Mouse (Mus musculus) hindbrain, embryonic 11.5 days (tissue): ENCODE results near the gene Dennd2c. TPM values are rescaled to one million over a fixed set of nuclear protein-coding genes. Genes with fewer than 3 reads are reported as not detected.
A peak's percentile ranks its signal among the peaks of the same experiment; 100 is the strongest.

Source experiments
- ATAC-seq: fragments of 200-750 bp; cut with Nextera tagmentation; 2 replicates; pipeline ENCODE4 v1.8.0; 2017; ENCODE audit warnings: mild to moderate bottlenecking, moderate TSS enrichment, moderate library complexity; ENCODE audit not compliant: low FRiP score
- DNase-seq: peaks from one replicate; pipeline ENCODE4 v3.0.0-alpha.2; 2015; ENCODE audit warnings: low spot score
- H3K27ac ChIP-seq: fragments of 300-500 bp; sonication (generic); 2 replicates; pipeline ENCODE4 v1.5.1; 2014; ENCODE audit warnings: mild to moderate bottlenecking, low read depth, low read length
- H3K27me3 ChIP-seq: fragments of 300-500 bp; sonication (generic); 2 replicates; pipeline ENCODE4 v1.6.1; 2014; ENCODE audit warnings: mild to moderate bottlenecking, low read length, moderate library complexity, mixed read lengths; ENCODE audit not compliant: control insufficient read depth, insufficient read depth
- H3K36me3 ChIP-seq: fragments of 300-500 bp; sonication (generic); 2 replicates; pipeline ENCODE4 v1.6.1; 2014; ENCODE audit warnings: mild to moderate bottlenecking, low read length, moderate library complexity, mixed read lengths; ENCODE audit not compliant: control insufficient read depth, insufficient read depth
- H3K4me1 ChIP-seq: fragments of 300-500 bp; sonication (generic); replicated peaks from 2 replicates; pipeline ENCODE4 v1.6.1; 2014; ENCODE audit warnings: low read length, mixed read lengths; ENCODE audit not compliant: control insufficient read depth, insufficient read depth
- H3K4me2 ChIP-seq: fragments of 300-500 bp; sonication (generic); replicated peaks from 2 replicates; pipeline ENCODE4 v1.6.1; 2014; ENCODE audit warnings: mild to moderate bottlenecking, low read depth, low read length
- H3K4me3 ChIP-seq: fragments of 300-500 bp; sonication (generic); 2 replicates; pipeline ENCODE4 v1.5.1; 2014; ENCODE audit warnings: low read depth, low read length
- H3K9ac ChIP-seq: fragments of 300-500 bp; sonication (generic); 2 replicates; pipeline ENCODE4 v1.6.1; 2014; ENCODE audit warnings: low read depth, low read length
- H3K9me3 ChIP-seq: fragments of 300-500 bp; sonication (generic); 2 replicates; pipeline ENCODE4 v1.6.1; 2016; ENCODE audit warnings: low read length; ENCODE audit not compliant: control insufficient read depth
- WGBS: fragments of 180-500 bp; shearing (Covaris S2); extraction: QIAGEN DNeasy Blood & Tissue Kit; methylation state at CpG from one replicate; pipeline ENCODE4 v1.1.7; 2014; 5-methylcytosine and 5-hydroxymethylcytosine counted together
- polyA plus RNA-seq: library from polyadenylated mRNA; unstranded; fragments of >200 nt; fragmentation: Nextera tagmentation; extraction: Ambion mirVana; gene quantifications from 2 replicates; pipeline ENCODE4 v1.2.1, GENCODE M21; 2014

Dennd2c gene
- polyA plus RNA-seq, result 2.5 and 2.9 TPM in 2 replicates

- H3K9me3 ChIP-seq, result no peaks in the 10 kb centered on the region
- H3K36me3 ChIP-seq, result no peaks in the 10 kb centered on the region
- DNase-seq, result peak; percentile 90
- H3K27me3 ChIP-seq, result peaks cover 11% of the 10 kb centered on the region
- H3K4me2 ChIP-seq, result peak within 1 kb of the TSS; percentile 64
- peak within 1 kb of the TSS; percentile 38 for H3K4me3 ChIP-seq
- WGBS, result 1% methylated on average over 72 of the region's 72 CpGs
- H3K9ac ChIP-seq, result peak within 1 kb of the TSS; percentile 37; the same call in 1 of the 2 replicates
- peak; percentile 96 for ATAC-seq
- H3K27ac ChIP-seq, result no peak within 1 kb of the TSS
- no peaks in the 10 kb centered on the region for H3K4me1 ChIP-seq
Observed at GRCm38 (mm10) chr3:103102454-103103390, at the start of gene Dennd2c. TSS of gene Dennd2c (plus strand) at chr3:103102604.

GRCm38 (mm10) chr3:103056016-103056595, 46.3 kb upstream of the Dennd2c start:
- Histone ChIP-seq H3K4me3 (no peak overlapping the region), H3K4me1 (no peaks in the 10 kb centered on the region), H3K36me3 (peaks cover 8% of the 10 kb centered on the region), H3K27me3 (no peaks in the 10 kb centered on the region), H3K9ac (no peak overlapping the region), H3K4me2 (no peak overlapping the region), H3K9me3 (no peaks in the 10 kb centered on the region), H3K27ac (no peak overlapping the region)
- no peak for DNase-seq
- 90% methylated on average over 5 of the region's 5 CpGs for WGBS
- ATAC-seq, result no peak

GRCm38 (mm10) chr3:103057752-103058151, 44.7 kb upstream of the Dennd2c start:
- Histone ChIP-seq H3K27me3 (no peaks in the 10 kb centered on the region), H3K4me2 (peak overlapping the region; percentile 40), H3K9me3 (no peaks in the 10 kb centered on the region), H3K36me3 (peaks cover 14% of the 10 kb centered on the region), H3K27ac (peak overlapping the region; percentile 70; the same call in 1 of the 2 replicates), H3K4me1 (no peaks in the 10 kb centered on the region), H3K9ac (peak overlapping the region; percentile 45; the same call in 1 of the 2 replicates), H3K4me3 (peak overlapping the region; percentile 71)
- ATAC-seq, result peak; percentile 82
- DNase-seq, result no peak
- whole genome bisulfite sequencing, result 2% methylated on average over 10 of the region's 10 CpGs

- peak; percentile 98 for DNase-seq
- ATAC-seq, result peak; percentile 98
- Histone ChIP-seq H3K27ac (peak within 1 kb of the TSS; percentile 84), H3K4me2 (peak within 1 kb of the TSS; percentile 57), H3K4me1 (no peaks in the 10 kb centered on the region), H3K9me3 (no peaks in the 10 kb centered on the region), H3K36me3 (peaks cover 19% of the 10 kb centered on the region), H3K4me3 (peak within 1 kb of the TSS; percentile 71), H3K27me3 (no peaks in the 10 kb centered on the region), H3K9ac (peak within 1 kb of the TSS; percentile 83)
- 3% methylated on average over 46 of the region's 46 CpGs for WGBS
Observed at GRCm38 (mm10) chr3:103058207-103059157, 43.9 kb upstream of the Dennd2c start, which contains the start of gene Nras. TSS of gene Nras (plus strand) at chr3:103058285.

GRCm38 (mm10) chr3:103066927-103067326, 35.5 kb upstream of the Dennd2c start:
- WGBS, result 95% methylated on average over 8 of the region's 8 CpGs
- DNase-seq, result no peak
- peaks cover 19% of the 10 kb centered on the region for H3K36me3 ChIP-seq

GRCm38 (mm10) chr3:103068971-103069370, 33.4 kb upstream of the Dennd2c start:
- Histone ChIP-seq H3K4me1 (no peaks in the 10 kb centered on the region), H3K4me2 (no peak overlapping the region), H3K9ac (no peak overlapping the region), H3K36me3 (0 out of 2 replicates have a peak, but pooled peaks cover 7% of the 10 kb centered on the region), H3K27ac (no peak overlapping the region), H3K9me3 (no peaks in the 10 kb centered on the region), H3K4me3 (no peak overlapping the region), H3K27me3 (no peaks in the 10 kb centered on the region)
- WGBS, result 96% methylated on average over 6 of the region's 6 CpGs
- no peak for DNase-seq
- no peak for ATAC-seq

More at GRCm38 (mm10) chr3:103066927-103067326, 35.5 kb upstream of the Dennd2c start:
- Histone ChIP-seq H3K27ac (no peak overlapping the region), H3K9ac (no peak overlapping the region), H3K4me2 (no peak overlapping the region), H3K4me3 (no peak overlapping the region), H3K4me1 (no peaks in the 10 kb centered on the region), H3K9me3 (no peaks in the 10 kb centered on the region), H3K27me3 (no peaks in the 10 kb centered on the region)
- ATAC-seq, result no peak

GRCm38 (mm10) chr3:103073771-103074170, 28.6 kb upstream of the Dennd2c start, which contains the start of gene Ampd1:
TSS of gene Ampd1 (plus strand) at chr3:103074014.
- no peaks in the 10 kb centered on the region for H3K9me3 ChIP-seq
- no peak for DNase-seq
- no peak for ATAC-seq
- H3K27ac ChIP-seq, result no peak within 1 kb of the TSS
- H3K4me3 ChIP-seq, result no peak within 1 kb of the TSS
- no peaks in the 10 kb centered on the region for H3K4me1 ChIP-seq
- no peaks in the 10 kb centered on the region for H3K36me3 ChIP-seq
- no peak within 1 kb of the TSS for H3K9ac ChIP-seq
- no peak within 1 kb of the TSS for H3K4me2 ChIP-seq
- 77% methylated on average over 5 of the region's 5 CpGs for WGBS
- H3K27me3 ChIP-seq, result no peaks in the 10 kb centered on the region

- ATAC-seq, result no peak
- Histone ChIP-seq H3K27ac (no peak overlapping the region), H3K4me2 (no peak overlapping the region), H3K4me3 (no peak overlapping the region), H3K27me3 (no peaks in the 10 kb centered on the region), H3K4me1 (no peaks in the 10 kb centered on the region), H3K9me3 (no peaks in the 10 kb centered on the region), H3K9ac (no peak overlapping the region), H3K36me3 (no peaks in the 10 kb centered on the region)
- no peak for DNase-seq
- 90% methylated on average over 9 of the region's 9 CpGs for WGBS
Observed at GRCm38 (mm10) chr3:103075871-103076270, 26.5 kb upstream of the Dennd2c start.
